Mouse (Mus musculus) hindbrain, embryonic 10.5 days (tissue): ENCODE data around the gene Disp1. TPM values are rescaled to one million over a fixed set of nuclear protein-coding genes. Genes with fewer than 3 reads are reported as not detected.

ENCODE experiments used
- DNase-seq: peaks from one replicate; pipeline ENCODE4 v3.0.0-alpha.2; 2017; ENCODE audit warnings: low spot score
- H3K27ac ChIP-seq: fragments of 300-500 bp; sonication (generic); 2 replicates; pipeline ENCODE4 v1.5.1; 2016; ENCODE audit warnings: mild to moderate bottlenecking, moderate library complexity
- H3K27me3 ChIP-seq: fragments of 300-500 bp; sonication (generic); 2 replicates; pipeline ENCODE4 v1.6.1; 2016; ENCODE audit warnings: mild to moderate bottlenecking; ENCODE audit not compliant: poor library complexity, insufficient read depth, severe bottlenecking
- H3K36me3 ChIP-seq: fragments of 300-500 bp; sonication (generic); 2 replicates; pipeline ENCODE4 v1.6.1; 2016; ENCODE audit warnings: mild to moderate bottlenecking, moderate library complexity
- H3K4me1 ChIP-seq: fragments of 300-500 bp; sonication (generic); replicated peaks from 2 replicates; pipeline ENCODE4 v1.6.1; 2016; ENCODE audit warnings: mild to moderate bottlenecking
- H3K4me3 ChIP-seq: fragments of 300-500 bp; sonication (generic); 2 replicates; pipeline ENCODE4 v1.5.1; 2016; ENCODE audit warnings: mild to moderate bottlenecking, moderate library complexity
- H3K9me3 ChIP-seq: fragments of 300-500 bp; sonication (generic); 2 replicates; pipeline ENCODE4 v1.6.1; 2016; ENCODE audit warnings: mild to moderate bottlenecking, moderate library complexity
- WGBS: fragments of 180-500 bp; shearing (Covaris S2); methylation state at CpG from one replicate; pipeline ENCODE4 v1.1.7; 2016; 5-methylcytosine and 5-hydroxymethylcytosine counted together
- polyA plus RNA-seq: library from polyadenylated mRNA; unstranded; fragments of >200 nt; fragmentation: Nextera tagmentation; extraction: Ambion mirVana; gene quantifications from 2 replicates; pipeline ENCODE4 v1.2.1, GENCODE M21; 2016

Gene Disp1
- polyA plus RNA-seq, result 12.5 and 13.0 TPM in 2 replicates

DNA sequence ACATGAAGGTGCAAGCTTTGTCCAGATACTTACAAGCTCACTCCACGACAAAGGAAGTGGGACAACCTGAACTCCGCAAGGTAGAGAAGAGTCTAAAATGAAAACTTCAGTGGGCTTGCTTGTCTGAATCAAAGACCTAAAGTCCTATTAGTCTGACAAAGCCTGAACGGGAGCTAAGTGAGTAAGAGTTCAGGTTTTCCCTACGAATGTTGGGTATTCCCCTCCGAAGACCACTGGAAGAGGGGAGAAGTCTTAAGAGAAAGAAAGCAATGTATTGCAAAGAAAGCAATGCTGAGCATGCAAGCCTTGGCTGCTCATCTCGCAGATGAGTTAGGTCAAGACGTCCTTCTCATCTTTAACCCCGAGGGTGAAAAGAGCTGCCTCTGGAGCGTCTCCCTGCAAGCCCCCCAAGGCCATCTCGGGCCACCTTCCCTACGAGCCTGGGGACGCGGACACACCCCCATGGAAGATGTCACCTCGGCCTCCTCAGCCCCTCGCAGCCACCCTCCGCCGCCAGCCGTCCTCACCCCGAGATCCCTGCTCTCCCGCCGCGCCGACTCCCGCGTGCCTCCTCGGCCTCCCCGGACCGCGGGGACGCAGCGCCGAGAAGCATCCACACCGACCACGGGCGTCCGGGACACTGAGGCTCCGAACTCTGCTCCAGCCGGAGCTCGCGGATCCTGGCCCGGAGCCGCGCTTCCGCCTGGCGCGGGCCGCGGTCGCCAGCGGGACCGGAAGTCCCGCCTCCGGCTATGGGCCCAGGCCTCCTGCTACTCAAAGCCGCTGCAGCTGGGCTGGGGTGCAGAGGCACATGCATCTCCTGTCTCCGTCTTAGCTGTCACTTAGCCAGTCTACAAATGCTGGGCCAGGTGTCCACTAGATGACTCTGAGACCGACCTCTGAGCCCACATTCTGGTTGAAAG lies at the start of gene Disp1:
Gene Disp1 (minus strand): TSS at position 727 of the 923 bp plus-strand sequence.
- Histone ChIP-seq H3K4me3 (peak within 1 kb of the TSS; percentile 92), H3K9me3 (no peaks in the 10 kb centered on the region), H3K27me3 (no peaks in the 10 kb centered on the region), H3K36me3 (0 out of 2 replicates have a peak, but pooled peaks cover 5% of the 10 kb centered on the region), H3K4me1 (peaks cover 19% of the 10 kb centered on the region), H3K27ac (peak within 1 kb of the TSS; percentile 97)
- 4% methylated on average over 56 of the region's 56 CpGs for WGBS
- peak; percentile 85 for DNase-seq

DNA sequence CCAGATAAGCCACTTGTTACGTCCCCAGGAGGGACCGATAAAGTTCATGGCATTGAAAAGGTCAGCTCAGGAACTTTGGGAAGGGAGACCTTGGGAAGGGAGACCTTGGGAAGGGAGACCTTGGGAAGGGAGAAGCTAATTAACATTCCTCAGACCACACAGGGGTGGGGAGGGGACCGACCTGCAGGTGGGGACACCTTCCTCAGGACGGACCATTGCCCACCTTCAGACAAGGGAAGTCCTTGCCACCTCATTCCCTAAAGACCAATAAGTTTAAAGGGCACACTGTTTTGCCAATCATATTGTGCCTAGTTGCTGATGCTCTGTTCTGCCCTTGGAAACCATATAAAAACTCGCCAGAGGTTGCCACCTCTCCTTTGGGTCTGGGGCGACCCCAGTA lies 46.3 kb upstream of the Disp1 start:
- H3K9me3 ChIP-seq, result no peaks in the 10 kb centered on the region
- no peaks in the 10 kb centered on the region for H3K27me3 ChIP-seq
- H3K27ac ChIP-seq, result no peak overlapping the region
- H3K4me3 ChIP-seq, result no peak overlapping the region
- WGBS, result 81% methylated on average over 6 of the region's 6 CpGs
- H3K36me3 ChIP-seq, result no peaks in the 10 kb centered on the region
- 0 out of 2 replicates have a peak, but pooled peaks cover 5% of the 10 kb centered on the region for H3K4me1 ChIP-seq
- no peak for DNase-seq

DNA sequence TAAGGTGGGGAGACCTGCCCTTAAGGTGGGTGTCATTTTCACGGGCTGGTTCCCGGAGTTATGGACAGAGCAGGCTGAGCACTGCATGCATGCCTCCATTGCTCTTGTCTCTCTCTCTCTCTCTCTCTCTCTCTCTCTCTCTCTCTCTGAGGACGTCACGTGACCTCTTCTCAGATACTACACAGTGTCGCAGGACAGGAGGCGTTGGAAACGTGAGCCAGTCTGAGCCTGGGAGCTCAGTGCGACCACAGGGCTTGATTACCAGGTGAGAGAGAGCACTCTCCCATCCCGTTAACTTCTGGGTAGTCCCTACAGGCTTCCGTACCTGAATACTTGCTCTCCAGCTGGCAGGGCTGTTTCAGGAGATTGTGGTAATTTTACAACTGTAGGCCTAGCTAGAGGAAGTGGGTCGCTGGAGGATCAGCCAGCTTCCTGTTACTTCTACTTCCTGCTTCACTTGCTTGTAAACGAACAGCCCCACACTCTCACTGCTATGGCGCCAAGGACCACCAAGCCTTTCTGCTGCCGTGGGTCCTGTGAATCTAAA lies 44.7 kb upstream of the Disp1 start:
- Histone ChIP-seq H3K9me3 (no peaks in the 10 kb centered on the region), H3K4me1 (0 out of 2 replicates have a peak, but pooled peaks cover 5% of the 10 kb centered on the region), H3K36me3 (no peaks in the 10 kb centered on the region), H3K27ac (no peak overlapping the region), H3K4me3 (no peak overlapping the region), H3K27me3 (no peaks in the 10 kb centered on the region)
- 78% methylated on average over 14 of the region's 14 CpGs for WGBS
- no peak for DNase-seq

DNA sequence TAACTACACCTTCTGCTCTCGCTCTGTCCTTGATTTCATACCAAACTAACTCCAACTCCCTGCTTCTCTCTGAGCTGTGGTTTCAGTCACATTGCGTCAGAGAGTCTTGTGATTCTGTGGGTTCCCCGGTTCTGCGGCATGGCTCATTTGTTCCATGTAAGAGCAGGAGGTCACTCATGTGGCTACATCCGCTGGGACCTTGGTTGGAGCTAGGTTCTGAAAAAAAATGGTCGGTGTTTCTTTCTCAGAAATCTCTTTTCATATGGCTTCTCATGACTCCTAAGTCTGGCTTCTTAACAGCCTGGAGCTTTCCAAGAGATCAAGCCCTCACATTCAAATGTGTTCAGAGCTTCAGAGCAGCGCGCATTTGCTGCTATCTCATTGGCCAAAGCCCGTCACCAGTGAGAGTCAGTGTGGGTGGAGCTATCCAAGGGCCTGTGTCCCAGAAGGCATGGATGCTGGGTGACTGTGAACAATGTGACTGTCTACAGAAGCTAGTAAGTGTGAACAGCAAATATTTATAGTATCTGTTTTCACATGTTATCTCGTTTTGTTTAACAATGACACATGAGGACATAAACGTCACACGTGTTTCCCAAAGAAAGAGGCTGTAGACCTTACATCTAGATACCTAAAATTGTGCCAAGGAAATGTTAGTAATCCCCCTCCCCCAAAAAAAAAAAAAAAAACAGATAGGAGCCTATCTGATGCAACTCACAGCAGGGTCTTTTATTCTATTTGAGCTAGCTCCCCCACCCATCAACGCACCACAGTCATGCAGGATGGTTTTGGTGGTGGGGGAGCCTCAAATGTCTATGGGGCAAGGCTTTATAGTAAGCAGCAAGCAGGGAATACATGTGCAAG lies 43.1 kb upstream of the Disp1 start:
- DNase-seq, result no peak
- H3K27me3 ChIP-seq, result no peaks in the 10 kb centered on the region
- no peaks in the 10 kb centered on the region for H3K9me3 ChIP-seq
- H3K4me3 ChIP-seq, result no peak overlapping the region
- H3K27ac ChIP-seq, result no peak overlapping the region
- 82% methylated on average over 13 of the region's 13 CpGs for WGBS
- H3K4me1 ChIP-seq, result 0 out of 2 replicates have a peak, but pooled peaks cover 5% of the 10 kb centered on the region
- no peaks in the 10 kb centered on the region for H3K36me3 ChIP-seq

DNA sequence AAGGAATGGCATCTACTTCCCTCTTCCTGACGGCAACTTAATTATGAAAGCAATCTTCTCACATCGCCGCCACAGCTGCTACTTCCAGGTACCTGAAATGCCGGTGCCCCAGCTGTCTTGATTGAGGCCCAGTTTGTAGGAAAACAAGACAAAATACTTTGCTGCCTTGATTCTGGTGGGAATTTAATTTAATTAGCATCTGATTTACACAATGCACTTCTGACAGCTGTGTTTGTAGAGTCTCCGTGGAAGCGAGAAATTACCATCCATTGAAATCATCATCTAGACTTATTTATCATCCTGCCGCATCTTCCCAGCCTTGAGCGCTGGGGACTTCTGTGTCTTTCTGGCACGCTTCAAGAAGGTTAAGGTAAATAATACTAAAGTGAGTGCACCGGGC lies 31.3 kb upstream of the Disp1 start:
- Histone ChIP-seq H3K27me3 (no peaks in the 10 kb centered on the region), H3K4me1 (peaks cover 9% of the 10 kb centered on the region), H3K27ac (no peak overlapping the region), H3K36me3 (no peaks in the 10 kb centered on the region), H3K4me3 (no peak overlapping the region), H3K9me3 (no peaks in the 10 kb centered on the region)
- 60% methylated on average over 10 of the region's 10 CpGs for WGBS
- DNase-seq, result no peak

DNA sequence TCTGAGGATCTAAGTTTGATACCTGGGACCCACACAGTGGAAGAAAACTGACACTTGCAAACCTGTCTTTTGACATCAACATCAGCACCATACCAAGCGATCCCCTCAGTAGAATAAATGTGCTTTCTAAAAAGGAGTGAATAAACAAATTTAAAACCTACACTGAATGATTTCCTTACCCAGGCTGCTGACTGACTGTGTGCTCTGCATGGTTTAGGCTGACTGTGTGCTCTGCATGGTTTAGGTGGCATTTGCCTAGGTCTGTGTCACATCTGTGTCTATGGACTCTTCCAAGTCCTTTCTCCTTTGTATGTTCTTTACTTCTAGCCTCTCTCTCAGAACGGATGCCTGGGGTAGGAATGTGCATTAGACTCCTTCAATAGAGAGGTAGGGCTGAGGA lies 30.5 kb upstream of the Disp1 start:
- Histone ChIP-seq H3K27me3 (no peaks in the 10 kb centered on the region), H3K9me3 (no peaks in the 10 kb centered on the region), H3K4me1 (peaks cover 14% of the 10 kb centered on the region), H3K27ac (no peak overlapping the region), H3K36me3 (no peaks in the 10 kb centered on the region), H3K4me3 (no peak overlapping the region)
- DNase-seq, result no peak
- 73% methylated on average over 2 of the region's 2 CpGs for WGBS

DNA sequence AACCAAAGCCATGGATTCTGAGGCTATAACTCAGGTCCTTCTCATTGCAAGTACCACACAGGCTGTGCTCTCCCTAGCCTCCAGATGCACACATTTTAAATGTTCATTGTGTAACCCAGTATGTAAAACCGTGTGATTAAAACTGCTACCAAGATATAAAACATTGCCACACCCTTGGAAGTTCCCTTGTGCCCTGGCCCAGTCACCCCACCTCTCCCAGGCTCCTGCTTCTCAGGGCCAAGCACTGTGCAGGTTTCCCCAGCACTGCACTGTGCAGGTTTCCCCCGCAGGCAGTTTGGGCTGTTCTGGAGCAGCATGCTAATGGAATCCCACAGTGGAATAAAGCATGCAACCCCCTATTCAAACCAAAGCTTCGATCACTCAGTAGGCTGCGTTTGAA lies 29.3 kb upstream of the Disp1 start:
- no peak for DNase-seq
- Histone ChIP-seq H3K9me3 (no peaks in the 10 kb centered on the region), H3K4me3 (no peak overlapping the region), H3K36me3 (no peaks in the 10 kb centered on the region), H3K27ac (no peak overlapping the region), H3K4me1 (peaks cover 15% of the 10 kb centered on the region), H3K27me3 (no peaks in the 10 kb centered on the region)
- WGBS, result 74% methylated on average over 4 of the region's 4 CpGs

DNA sequence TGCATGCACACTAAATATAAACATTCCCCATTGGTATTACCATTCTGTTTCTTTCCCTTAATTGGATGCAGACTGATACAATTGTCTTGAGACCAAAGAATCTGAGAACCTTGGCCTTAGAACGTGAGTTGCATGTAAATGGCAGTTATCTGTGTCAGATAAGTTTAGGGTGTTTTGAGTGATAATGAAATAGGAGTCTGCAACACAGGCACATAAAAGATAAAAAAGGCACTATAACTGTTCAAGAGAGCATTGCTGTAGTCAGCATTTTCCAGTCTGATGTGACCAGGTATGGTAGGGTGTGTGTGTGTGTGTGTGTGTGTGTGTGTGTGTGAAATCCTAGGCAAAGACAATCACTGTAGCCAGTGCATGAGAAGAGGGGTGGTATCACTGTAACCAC lies 26.8 kb upstream of the Disp1 start:
- Histone ChIP-seq H3K4me3 (no peak overlapping the region), H3K27ac (no peak overlapping the region), H3K4me1 (peaks cover 15% of the 10 kb centered on the region), H3K36me3 (no peaks in the 10 kb centered on the region), H3K27me3 (no peaks in the 10 kb centered on the region), H3K9me3 (no peaks in the 10 kb centered on the region)
- DNase-seq, result no peak
- 58% methylated on average over 1 of the region's 1 CpGs for WGBS

DNA sequence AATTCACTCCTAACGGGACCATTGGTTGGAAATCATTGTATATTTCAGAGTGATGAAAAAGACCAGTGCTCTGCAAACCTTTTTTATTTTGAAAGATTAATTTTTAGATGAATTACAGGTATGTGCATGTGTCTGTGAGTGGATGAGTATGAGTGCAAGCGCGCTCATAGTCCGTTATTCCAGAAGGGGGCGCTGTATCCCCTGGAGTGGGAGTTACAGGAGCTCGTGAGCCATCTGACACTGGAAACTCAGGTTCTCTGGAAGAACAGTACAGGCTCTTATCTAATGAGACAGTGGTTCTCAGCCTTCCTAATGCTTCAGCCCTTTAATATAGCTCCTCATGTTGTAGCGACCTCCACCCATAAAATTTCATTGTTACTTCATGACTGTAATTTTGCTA lies 22.0 kb upstream of the Disp1 start:
- no peak for DNase-seq
- no peaks in the 10 kb centered on the region for H3K36me3 ChIP-seq
- no peak overlapping the region for H3K4me3 ChIP-seq
- WGBS, result 71% methylated on average over 7 of the region's 7 CpGs
- H3K9me3 ChIP-seq, result no peaks in the 10 kb centered on the region
- H3K27ac ChIP-seq, result no peak overlapping the region
- peaks cover 6% of the 10 kb centered on the region; the same call in 1 of the 2 replicates for H3K4me1 ChIP-seq
- 0 out of 2 replicates have a peak, but pooled peaks cover 3% of the 10 kb centered on the region for H3K27me3 ChIP-seq

DNA sequence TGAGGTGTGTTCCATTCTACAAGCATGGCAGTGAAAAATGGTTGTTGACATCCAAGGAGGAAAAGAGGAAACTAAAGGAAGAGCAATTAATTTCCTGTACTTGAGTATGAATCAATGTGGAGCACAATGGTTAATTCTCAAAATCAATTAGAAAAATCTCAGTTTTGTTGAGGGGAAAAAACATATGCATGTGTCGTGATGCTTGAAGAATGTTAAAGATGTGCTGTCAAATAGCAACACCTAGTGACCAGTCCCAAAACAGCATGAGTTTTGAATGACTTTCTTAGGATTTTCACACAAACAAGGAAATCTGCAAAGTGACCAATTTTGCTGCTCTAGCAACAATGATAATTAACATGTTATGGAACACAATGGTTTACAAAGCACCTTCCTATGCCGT lies 16.6 kb upstream of the Disp1 start:
- no peaks in the 10 kb centered on the region for H3K4me1 ChIP-seq
- H3K27ac ChIP-seq, result no peak overlapping the region
- DNase-seq, result no peak
- no peaks in the 10 kb centered on the region for H3K36me3 ChIP-seq
- WGBS, result 33% methylated on average over 2 of the region's 2 CpGs
- no peak overlapping the region for H3K4me3 ChIP-seq
- H3K9me3 ChIP-seq, result no peaks in the 10 kb centered on the region
- 0 out of 2 replicates have a peak, but pooled peaks cover 3% of the 10 kb centered on the region for H3K27me3 ChIP-seq

DNA sequence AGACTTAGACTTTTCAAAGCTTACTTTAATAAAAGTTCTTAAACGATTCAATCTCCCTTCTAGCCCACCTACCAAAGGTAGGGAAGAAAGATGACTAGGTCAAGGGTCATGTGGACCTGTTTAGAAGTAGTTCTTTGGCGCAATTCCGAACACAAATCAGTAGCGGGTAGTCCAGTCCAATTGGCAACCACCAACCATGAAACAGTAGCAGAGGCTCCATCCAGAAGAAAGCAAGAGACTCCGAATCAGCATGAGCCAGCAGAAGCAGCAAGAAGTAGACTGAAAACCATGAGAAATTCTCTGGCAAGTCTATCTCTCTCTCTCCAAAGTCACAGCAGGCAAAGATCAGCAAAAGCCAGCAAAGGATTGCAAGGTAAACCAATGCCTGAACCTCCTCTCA lies 15.1 kb upstream of the Disp1 start:
- no peaks in the 10 kb centered on the region for H3K36me3 ChIP-seq
- 88% methylated on average over 5 of the region's 5 CpGs for WGBS
- no peak overlapping the region for H3K27ac ChIP-seq
- no peaks in the 10 kb centered on the region for H3K4me1 ChIP-seq
- 0 out of 2 replicates have a peak, but pooled peaks cover 3% of the 10 kb centered on the region for H3K27me3 ChIP-seq
- H3K9me3 ChIP-seq, result no peaks in the 10 kb centered on the region
- no peak for DNase-seq
- H3K4me3 ChIP-seq, result no peak overlapping the region

DNA sequence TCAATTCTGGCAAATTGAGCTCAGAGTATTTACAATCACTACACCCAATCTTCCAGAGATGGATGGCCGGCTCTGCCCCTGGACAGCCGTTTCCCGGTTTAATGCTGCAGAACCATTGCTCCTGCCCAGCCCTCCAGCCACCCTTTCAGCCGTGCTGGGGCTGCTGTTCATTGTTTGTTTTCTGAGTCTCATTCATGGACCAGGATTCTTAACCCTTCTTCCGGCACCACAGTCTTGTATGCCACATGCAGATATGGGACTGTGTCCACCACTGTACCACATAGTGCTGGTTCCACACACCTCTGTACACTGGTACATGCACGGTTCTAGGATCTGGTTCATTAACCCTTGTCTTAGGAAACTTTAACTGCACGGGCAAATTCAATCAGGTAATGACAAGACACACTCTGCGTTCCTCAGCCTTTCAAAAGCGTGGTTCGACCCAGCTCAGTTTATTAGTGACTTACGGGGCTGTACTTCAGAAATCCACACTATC lies 12.4 kb upstream of the Disp1 start:
- Histone ChIP-seq H3K27me3 (no peaks in the 10 kb centered on the region), H3K4me3 (no peak overlapping the region), H3K4me1 (peaks cover 5% of the 10 kb centered on the region), H3K36me3 (no peaks in the 10 kb centered on the region), H3K9me3 (no peaks in the 10 kb centered on the region), H3K27ac (no peak overlapping the region)
- WGBS, result 84% methylated on average over 11 of the region's 11 CpGs
- DNase-seq, result no peak
